Mouse (Mus musculus) kidney, postnatal 14 days (tissue): ENCODE data around the gene Tmem253.

ENCODE experiments used
- DNase-seq: peaks from one replicate; pipeline ENCODE4 v3.0.0; 2022; ENCODE audit warnings: mixed read lengths

The Tmem253 gene

DNA sequence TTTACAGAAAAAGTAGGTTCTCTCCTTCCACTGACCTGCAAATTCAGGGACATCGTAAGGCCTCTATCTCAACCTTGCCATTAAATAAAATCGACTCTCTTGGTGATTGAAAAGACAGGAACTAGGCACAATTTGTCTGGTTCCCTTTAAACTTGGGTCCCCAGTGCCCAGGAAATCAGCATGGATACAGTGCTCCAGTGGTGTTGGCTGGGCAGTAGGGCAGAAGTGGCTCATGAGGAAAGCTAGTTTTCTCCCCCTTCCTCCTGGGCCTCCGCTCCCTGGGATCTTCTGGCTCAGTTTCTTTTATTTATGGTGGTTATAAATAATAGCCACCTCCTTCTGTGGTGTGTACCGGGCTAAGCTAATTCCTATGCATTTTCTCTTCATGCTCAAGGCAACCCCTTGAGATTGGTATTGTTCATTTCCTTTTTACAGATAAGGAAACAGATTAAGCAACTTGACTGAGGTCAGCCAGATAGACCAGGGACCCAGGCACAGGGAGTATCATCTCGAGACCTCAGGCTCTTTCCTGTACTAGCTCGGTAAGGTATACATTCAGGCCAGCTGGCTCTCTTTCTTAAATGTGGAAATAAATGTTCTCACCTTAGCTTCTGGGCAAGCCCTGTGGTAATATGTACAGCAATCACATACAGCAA, at the start of gene Tmem253:
Gene Tmem253 (plus strand): TSS at position 214 of the 656 bp plus-strand sequence.
- no peak for DNase-seq

DNA sequence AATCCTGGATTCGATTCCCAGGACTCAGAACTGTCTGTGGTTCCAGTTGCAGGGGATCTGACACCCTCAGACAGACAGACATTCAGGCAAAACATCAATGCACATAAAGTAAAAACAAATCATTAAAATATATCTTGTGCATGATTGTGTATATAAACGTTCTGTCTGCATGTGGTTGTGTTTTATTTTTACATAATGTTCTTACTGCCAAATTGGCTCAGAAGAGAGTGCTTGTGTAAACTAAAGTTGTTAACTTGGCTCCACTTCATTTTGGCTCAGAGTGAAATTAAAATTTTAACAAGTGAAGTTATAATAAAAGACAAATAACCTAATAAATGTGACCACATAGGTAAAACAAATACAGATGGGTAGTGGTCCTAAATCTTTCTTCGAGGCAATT, 48.1 kb upstream of the Tmem253 start:
- DNase-seq = no peak

DNA sequence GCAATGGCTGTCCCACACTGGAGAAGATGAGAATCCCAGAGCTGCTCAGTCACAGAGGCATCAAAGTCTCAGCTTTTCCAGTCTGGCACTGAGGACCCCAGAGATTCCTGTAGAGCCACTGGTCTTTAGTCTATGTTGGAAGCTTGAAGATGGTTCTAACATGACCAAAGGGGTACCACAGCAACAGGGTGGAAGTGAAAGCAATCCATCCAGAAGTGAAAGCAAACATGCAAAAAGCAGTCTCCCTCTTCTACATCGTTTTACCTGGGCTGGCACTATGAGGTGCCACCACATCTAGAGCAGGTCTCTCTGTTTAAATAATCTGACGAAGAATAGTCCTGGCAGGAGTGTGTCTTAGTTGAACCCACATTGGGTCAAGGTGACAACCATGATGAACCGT, 36.2 kb upstream of the Tmem253 start:
- no peak for DNase-seq

- no peak for DNase-seq
Measured at GRCm38 (mm10) chr14:51983251-51983650, 32.2 kb upstream of the Tmem253 start.

DNA sequence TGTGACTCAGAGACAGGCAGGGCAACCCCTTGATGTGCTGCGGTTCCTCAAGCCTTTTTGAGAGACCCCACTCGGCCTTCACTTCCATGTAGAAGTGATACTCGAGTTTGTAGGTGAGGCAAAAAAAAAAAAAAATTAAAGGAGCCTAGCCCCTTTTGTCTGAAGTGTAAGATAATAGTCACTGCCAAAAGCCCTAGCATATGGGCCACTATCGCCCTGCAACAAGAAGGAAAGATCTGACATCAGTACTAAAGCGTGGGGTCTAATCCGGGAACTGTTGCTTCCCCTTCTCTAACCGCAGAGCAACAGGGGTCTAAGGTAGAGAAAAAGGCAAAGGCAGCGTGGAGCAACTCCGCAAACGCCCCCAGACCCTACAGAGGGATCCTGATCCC, 31.6 kb upstream of the Tmem253 start:
- no peak for DNase-seq

- DNase-seq = peak; percentile 91
Measured at GRCm38 (mm10) chr14:51984247-51985231, 30.9 kb upstream of the Tmem253 start, which contains the start of gene Arhgef40. TSS of gene Arhgef40 (plus strand) at chr14:51984719.

DNA sequence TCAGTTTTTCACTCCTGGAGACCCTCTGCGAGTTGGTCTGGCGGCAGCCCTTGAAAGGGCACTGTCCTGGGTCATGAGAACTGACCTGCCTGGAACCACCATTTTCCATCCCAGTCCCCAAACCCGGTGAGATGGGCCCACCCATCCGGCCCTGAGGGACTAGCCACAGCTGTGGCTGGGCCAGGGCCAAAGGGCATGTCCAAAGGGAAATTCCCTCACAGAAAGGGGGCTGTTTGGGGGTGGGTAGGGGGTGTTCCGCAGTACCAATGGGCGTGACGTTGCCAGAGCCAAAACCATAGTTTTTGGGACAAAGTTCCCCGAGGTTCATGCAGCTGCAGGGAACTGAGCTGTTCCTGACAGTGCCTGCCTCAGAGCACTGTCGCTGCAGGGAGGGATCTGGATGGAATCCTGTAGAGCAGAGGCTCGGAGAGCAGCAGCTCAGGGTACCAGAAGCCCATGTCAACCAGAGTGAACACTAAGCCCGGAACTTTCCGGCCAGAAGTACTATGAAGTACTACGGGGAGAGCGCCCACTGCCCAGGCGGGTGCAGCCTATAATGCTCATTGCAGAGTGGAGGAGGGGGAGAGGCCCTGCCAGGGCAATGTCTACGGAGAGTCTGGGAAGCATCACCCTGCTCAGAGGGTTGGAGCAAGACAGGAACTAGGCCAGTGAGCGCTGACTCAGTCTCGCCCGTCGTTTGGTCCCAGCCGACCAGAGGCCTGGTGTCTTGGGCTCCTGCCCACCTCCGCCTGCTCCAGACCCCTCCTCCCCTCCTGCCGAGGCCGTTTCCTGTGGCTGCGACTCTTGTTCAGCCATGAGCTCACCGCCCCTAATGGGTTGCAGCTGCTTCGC, 29.9 kb upstream of the Tmem253 start:
- DNase-seq = peak; percentile 87

- DNase-seq = no peak
Measured at GRCm38 (mm10) chr14:51986153-51986505, 29.3 kb upstream of the Tmem253 start.

DNA sequence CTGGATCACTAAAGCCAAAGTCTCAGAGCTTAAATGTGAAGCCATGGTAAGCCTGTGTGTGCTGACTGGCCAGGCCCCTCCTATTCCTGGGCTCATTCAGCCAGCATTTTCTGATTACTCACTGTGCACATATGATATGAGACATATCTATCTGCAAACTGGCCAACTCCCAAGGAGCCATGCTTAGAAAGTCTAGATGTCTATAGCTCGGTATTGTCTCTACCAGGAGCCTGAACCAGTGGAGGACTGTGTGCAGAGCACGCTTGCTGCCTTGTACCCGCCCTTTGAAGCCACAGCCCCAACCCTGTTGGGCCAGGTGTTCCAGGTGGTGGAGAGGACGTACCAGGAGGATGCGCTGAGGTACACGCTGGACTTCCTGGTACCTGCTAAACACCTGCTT, 28.3 kb upstream of the Tmem253 start:
- DNase-seq = no peak

GRCm38 (mm10) chr14:51988731-51989130, 26.7 kb upstream of the Tmem253 start:
- peak; percentile 81 for DNase-seq

DNA sequence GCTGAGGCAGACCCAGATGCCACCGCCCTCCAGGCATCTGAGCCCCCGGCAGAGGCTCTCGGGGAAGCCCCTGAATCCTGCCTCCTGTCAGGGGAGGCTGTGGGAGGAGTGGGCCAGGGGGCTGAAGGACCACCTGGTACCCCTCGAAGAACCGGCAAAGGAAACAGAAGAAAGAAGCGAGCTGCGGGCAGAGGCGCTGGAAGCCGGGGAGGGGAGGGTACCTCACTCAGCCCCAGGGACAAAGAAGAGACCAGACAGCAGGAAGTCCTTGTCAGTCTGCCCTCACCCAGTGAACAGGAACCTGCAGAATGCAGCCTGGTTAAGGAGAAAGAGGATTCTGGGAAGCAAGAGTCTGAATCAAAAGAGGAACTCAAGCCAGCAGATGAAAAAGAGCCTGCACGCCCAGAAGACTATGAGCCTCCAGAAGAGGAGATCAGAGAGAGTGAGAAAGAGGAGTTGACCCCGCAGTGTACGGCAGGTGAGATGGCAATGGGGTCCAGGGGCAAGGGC, 25.9 kb upstream of the Tmem253 start:
- no peak for DNase-seq

DNA sequence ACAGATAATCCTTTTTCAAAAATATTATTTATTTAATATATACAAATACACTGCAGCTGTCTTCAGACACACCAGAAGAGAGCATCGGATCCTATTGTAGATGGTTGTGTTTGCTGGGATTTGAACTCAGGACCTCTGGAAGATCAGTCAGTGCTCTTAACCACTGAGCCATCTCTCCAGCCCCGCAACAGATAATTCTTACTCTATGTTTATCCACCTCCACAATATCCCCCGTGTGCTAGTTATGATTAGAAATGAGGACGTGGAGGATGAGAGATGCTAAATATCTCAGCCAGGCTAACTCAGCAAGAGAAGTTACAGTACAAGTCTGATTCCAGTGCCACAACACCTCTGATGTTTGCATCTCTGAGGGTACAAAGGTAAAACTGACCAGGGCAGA, 21.0 kb upstream of the Tmem253 start:
- no peak for DNase-seq

- no peak for DNase-seq
Measured at GRCm38 (mm10) chr14:51995219-51995871, 20.1 kb upstream of the Tmem253 start.

DNA sequence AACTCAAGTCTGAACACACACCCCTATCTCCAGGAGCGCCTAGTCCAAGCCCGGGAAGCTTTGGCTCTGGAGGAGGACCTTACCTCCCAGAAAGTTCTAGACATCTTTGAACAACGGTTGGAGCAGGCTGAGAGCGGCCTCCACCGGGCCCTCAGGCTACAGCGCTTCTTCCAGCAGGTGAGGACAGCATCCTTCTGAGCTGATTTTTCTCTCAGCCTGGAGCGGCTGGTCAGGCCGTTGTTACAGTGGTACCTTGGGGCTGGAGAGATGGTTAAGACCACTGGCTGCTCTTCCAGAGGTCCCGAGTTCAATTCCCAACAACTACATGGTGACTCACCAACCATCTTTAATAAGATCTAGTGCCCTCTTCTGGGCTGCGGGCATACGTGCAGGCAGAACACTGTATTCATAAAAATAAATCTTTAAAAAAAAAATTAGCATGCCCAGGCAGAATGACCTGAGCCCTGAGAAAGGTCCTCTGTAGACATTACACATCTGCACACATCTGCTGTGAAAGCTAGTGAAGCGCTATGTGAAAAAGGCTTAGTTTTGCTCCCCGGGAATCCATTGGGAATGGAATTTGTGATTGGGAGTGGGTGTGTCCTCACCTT, 19.1 kb upstream of the Tmem253 start:
- DNase-seq = no peak

DNA sequence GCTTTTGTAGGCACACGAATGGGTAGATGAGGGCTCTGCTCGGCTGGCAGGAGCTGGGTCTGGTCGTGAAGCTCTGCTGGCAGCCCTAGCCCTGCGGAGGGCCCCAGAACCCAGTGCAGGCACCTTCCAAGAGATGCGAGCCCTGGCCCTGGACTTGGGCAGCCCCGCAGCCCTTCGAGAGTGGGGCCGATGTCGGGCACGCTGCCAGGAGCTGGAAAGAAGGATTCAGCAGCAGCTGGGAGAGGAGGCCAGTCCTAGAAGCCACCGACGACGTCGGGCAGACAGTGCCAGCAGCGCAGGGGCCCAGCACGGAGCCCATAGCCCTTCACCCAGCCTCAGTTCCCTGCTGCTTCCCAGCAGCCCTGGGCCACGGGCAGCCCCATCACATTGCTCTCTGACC, 18.6 kb upstream of the Tmem253 start:
- no peak for DNase-seq

DNA sequence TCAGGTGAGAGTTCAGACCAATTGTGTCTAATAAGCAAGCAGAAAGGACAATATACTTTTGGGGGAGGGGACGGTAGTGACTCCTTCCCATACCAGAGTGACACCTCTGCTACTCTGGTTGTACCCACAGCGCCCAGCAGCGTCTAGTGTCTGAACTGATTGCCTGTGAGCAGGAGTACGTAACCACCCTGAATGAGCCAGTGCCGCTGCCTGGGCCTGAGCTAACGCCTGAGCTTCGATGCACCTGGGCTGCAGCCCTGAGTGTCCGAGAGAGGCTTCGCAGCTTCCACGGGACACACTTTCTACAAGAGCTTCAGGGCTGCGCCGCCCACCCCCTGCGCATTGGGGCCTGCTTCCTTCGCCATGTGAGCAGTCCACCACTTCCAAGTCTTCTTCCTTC, 18.0 kb upstream of the Tmem253 start:
- no peak for DNase-seq

DNA sequence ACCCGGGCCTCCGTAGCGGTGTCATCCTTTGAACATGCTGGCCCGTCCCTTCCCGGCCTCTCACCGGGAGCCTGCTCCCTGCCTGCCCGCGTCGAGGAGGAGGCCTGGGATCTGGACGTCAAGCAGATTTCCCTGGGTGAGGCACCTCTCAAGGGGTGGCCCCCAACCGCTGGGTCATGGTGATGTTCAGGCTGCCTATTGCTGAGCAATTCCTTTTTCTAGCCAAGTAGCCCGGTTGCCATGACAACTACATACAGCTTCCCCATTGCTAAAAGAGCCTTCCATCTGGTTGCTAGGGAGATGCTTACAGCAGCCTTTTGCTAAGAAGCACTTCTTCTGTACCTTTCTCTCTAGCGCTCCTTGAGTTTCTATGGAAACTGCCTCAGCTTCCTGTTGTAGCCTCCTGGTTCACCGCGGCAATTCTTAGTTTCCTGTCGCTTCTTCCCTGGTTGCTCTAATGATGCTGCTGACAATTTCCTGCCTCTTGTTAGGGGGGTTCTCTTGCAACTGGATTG, 11.4 kb upstream of the Tmem253 start:
- no peak for DNase-seq

GRCm38 (mm10) chr14:52005141-52005540, 10.3 kb upstream of the Tmem253 start:
- no peak for DNase-seq

GRCm38 (mm10) chr14:52005616-52006015, 9.8 kb upstream of the Tmem253 start:
- DNase-seq = no peak

GRCm38 (mm10) chr14:52006241-52006640, 9.2 kb upstream of the Tmem253 start:
- DNase-seq = no peak

DNA sequence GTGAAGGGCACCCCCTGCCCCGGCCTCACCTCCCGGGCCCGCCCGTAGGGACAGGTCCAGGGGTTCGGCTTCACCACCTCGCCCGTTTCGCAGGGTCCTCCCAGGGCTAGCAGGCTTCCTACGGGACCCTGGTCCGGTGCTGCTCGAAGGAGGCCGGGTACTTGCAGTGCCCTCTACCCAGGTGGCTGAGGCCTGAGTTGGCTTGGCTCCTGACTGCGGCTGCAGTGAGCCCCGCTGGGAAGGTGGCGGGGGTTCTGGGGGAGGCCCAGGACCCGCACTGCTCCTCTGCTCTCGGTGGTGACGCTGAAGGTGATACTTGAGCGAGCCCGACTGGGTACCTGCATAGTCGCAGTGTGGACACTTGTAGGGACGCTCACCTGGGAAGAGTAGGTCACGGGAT, 8.7 kb upstream of the Tmem253 start:
- DNase-seq = no peak
